Mouse (Mus musculus) heart, embryonic 11.5 days (tissue): Measurements from ENCODE around the gene Atp6v1fnb. TPM values are rescaled to one million over a fixed set of nuclear protein-coding genes. Genes with fewer than 3 reads are reported as not detected.

Experiments used
- ATAC-seq: fragments of 200-750 bp; cut with Nextera tagmentation; replicated peaks from 2 replicates; pipeline ENCODE4 v1.8.0; 2017; ENCODE audit warnings: moderate library complexity; ENCODE audit not compliant: insufficient number of reproducible peaks, low FRiP score, low TSS enrichment
- H3K27ac ChIP-seq: fragments of 300-500 bp; sonication (generic); 2 replicates; pipeline ENCODE4 v1.5.1; 2014; ENCODE audit warnings: mild to moderate bottlenecking, low read depth, low read length
- H3K27me3 ChIP-seq: fragments of 300-500 bp; sonication (generic); 2 replicates; pipeline ENCODE4 v1.6.1; 2014; ENCODE audit warnings: mild to moderate bottlenecking, low read length, mixed read lengths; ENCODE audit not compliant: control insufficient read depth, insufficient read depth
- H3K36me3 ChIP-seq: fragments of 300-500 bp; sonication (generic); 2 replicates; pipeline ENCODE4 v1.6.1; 2014; ENCODE audit warnings: mild to moderate bottlenecking, low read length, moderate library complexity, mixed read lengths; ENCODE audit not compliant: control insufficient read depth, insufficient read depth
- H3K4me1 ChIP-seq: fragments of 300-500 bp; sonication (generic); 2 replicates; pipeline ENCODE4 v1.6.1; 2014; ENCODE audit warnings: low read length; ENCODE audit not compliant: control insufficient read depth, insufficient read depth
- H3K4me2 ChIP-seq: fragments of 300-500 bp; sonication (generic); 2 replicates; pipeline ENCODE4 v1.6.1; 2014; ENCODE audit warnings: mild to moderate bottlenecking, moderate library complexity
- H3K4me3 ChIP-seq: fragments of 300-500 bp; sonication (generic); 2 replicates; pipeline ENCODE4 v1.5.1; 2014; ENCODE audit warnings: low read depth, low read length
- H3K9ac ChIP-seq: fragments of 300-500 bp; sonication (generic); 2 replicates; pipeline ENCODE4 v1.6.1; 2014; ENCODE audit warnings: mild to moderate bottlenecking, low read depth, low read length, moderate library complexity
- H3K9me3 ChIP-seq: fragments of 300-500 bp; sonication (generic); replicated peaks from 2 replicates; pipeline ENCODE4 v1.6.1; 2016; ENCODE audit warnings: low read length; ENCODE audit not compliant: control insufficient read depth
- WGBS: fragments of 180-500 bp; shearing (Covaris S2); extraction: QIAGEN DNeasy Blood & Tissue Kit; methylation state at CpG from one replicate; pipeline ENCODE4 v1.1.7; 2014; ENCODE audit not compliant: insufficient replicate concordance; 5-methylcytosine and 5-hydroxymethylcytosine counted together
- polyA plus RNA-seq: library from polyadenylated mRNA; unstranded; fragments of >200 nt; fragmentation: Nextera tagmentation; extraction: Ambion mirVana; gene quantifications from 2 replicates; pipeline ENCODE4 v1.2.1, GENCODE M21; 2014

Gene Atp6v1fnb
- polyA plus RNA-seq, 1 experiment from 2014 or later: not detected

- ATAC-seq: peak; percentile 23; the same call in 1 of the 2 replicates
- Histone ChIP-seq H3K4me2 (peak within 1 kb of the TSS; percentile 90), H3K27ac (peak within 1 kb of the TSS; percentile 97), H3K4me3 (peak within 1 kb of the TSS; percentile 67), H3K9me3 (no peaks in the 10 kb centered on the region), H3K4me1 (peaks cover 44% of the 10 kb centered on the region), H3K9ac (peak within 1 kb of the TSS; percentile 80), H3K36me3 (no peaks in the 10 kb centered on the region), H3K27me3 (no peaks in the 10 kb centered on the region)
- WGBS: under 1% methylated on average over 69 of the region's 77 CpGs
These were observed 38.0 kb upstream of the Atp6v1fnb start, which contains the start of gene Flnc for GRCm38 (mm10) chr6:29433038-29433803. Gene Flnc (plus strand): TSS chr6:29433256.

DNA sequence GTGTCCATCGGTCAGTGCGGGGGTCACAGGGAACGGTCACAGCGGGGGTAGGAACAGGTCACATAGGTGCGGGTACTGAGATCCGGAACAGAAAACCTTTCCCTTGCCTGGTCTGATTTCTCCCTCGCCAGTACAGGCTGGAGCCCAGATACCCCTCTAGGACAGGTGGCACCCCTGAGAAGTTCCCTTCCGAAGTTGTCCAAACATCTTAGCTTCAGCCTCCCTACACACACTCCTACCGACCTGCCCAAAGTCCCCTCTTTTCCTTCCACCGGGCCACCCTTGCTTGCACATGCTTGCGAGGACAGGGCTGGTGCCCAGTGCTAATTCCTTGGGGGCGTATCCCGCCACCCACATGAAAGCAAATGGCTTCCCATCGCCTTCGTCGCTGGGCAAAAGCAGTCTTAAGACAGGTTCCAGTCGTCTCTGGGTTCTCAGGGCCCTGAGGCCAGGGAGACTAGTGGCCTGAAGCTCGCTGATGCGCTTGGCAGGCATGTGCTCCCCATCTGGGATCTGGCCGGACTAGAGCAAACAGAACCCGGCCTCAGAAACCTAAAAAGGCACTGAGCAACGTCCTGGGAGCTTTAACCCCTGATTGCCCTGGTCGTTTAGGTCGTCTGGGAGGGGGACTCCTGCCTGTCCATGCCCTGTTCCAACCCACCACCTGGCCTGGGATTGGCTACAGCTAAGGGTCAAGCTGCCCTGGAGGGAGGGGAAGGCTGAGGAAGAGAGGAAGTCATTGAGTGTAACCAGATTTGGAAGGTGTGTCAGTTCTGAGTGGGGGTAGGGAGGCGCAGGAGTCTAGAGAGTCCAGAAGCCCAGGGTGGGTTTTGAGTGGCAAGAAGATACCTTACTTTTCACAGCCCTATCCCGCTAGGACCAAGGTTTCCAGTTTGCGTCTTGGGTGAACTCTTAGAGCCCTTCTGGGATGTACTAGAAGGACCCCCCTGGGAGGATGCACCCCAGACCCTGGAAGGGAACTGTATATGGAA lies 37.1 kb upstream of the Atp6v1fnb start:
- H3K4me3 ChIP-seq: peak overlapping the region; percentile 67
- no peaks in the 10 kb centered on the region for H3K27me3 ChIP-seq
- H3K9me3 ChIP-seq: no peaks in the 10 kb centered on the region
- peaks cover 44% of the 10 kb centered on the region for H3K4me1 ChIP-seq
- peak; percentile 33 for ATAC-seq
- peak overlapping the region; percentile 90 for H3K4me2 ChIP-seq
- peak overlapping the region; percentile 97 for H3K27ac ChIP-seq
- peak overlapping the region; percentile 80 for H3K9ac ChIP-seq
- peaks cover 5% of the 10 kb centered on the region; the same call in 1 of the 2 replicates for H3K36me3 ChIP-seq
- 3% methylated on average over 27 of the region's 27 CpGs for WGBS

DNA sequence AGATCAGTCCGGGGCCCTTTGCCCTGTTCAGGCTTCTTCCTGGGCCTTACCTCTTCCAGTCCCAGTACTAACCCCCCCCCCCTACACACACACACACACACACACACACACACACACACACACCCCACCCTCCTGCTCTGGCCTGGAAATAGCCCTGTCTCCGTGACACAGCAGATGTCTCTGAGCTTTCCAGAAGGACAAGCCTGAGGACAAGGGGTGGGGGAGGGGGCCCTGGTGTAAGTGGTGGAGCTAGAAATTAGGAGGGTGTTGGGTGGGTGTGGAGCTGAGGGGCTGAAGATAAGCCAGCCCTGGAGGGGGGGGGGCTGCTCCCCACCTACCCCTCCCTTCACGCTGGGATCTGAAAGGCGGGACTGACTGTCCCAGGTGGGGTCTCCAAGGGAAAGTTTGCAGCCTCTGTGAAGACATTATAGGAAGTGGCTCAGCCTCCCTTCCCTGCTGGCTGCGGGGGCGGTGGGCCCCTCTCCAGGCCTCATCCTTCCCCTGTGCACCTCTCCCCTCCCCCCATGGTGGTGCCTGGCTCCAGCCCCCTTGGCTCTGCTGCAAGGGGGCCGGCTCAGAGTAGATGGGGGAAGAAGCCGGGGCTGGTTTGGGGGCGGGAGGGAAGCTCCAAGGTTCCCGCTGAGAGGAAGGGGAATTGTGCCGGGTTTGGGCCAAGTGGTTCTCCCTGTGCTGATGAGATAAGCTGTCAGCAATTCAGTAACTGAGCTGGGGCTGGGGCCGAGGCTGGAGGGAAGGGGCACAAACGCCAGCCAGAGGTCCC lies 36.1 kb upstream of the Atp6v1fnb start:
- H3K36me3 ChIP-seq: peaks cover 7% of the 10 kb centered on the region; the same call in 1 of the 2 replicates
- no peaks in the 10 kb centered on the region for H3K9me3 ChIP-seq
- peak overlapping the region; percentile 90 for H3K4me2 ChIP-seq
- ATAC-seq: peak; percentile 17
- peak overlapping the region; percentile 80 for H3K9ac ChIP-seq
- H3K4me3 ChIP-seq: peak overlapping the region; percentile 67
- no peaks in the 10 kb centered on the region for H3K27me3 ChIP-seq
- WGBS: 2% methylated on average over 13 of the region's 13 CpGs
- peaks cover 42% of the 10 kb centered on the region for H3K4me1 ChIP-seq
- peak overlapping the region; percentile 97 for H3K27ac ChIP-seq

GRCm38 (mm10) chr6:29435940-29436451 lies 35.2 kb upstream of the Atp6v1fnb start:
- 0 out of 2 replicates have a peak, but pooled peaks have one; percentile 7 for ATAC-seq
- Histone ChIP-seq H3K4me1 (peaks cover 33% of the 10 kb centered on the region), H3K9ac (peak overlapping the region; percentile 80), H3K27ac (peak overlapping the region; percentile 97), H3K4me3 (peak overlapping the region; percentile 67), H3K36me3 (peaks cover 11% of the 10 kb centered on the region), H3K9me3 (no peaks in the 10 kb centered on the region), H3K4me2 (peak overlapping the region; percentile 90), H3K27me3 (no peaks in the 10 kb centered on the region)
- 13% methylated on average over 6 of the region's 6 CpGs for WGBS

DNA sequence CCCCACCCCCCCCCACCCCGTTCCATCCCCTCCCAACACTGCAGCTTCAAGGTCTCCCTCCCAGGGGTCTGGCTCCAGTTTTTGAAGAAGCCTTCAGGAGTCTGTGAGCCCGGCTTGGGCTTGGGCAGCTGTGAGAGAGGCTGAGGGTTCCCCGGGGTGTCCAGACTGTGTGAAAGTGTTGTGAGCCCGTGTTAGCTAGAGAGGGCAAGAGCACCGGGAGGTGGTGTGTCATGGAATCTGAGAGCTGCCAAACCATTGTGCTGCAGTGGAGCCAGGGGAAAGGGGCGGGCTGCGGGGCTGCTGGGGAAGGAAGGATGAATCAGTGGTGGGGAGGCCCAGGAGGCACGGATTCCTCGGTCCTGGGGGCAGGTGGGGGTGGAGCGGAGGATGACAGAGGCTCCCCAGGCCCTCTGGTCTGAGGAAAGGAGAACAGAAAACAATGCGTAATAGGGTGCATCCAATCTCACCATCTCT lies 34.7 kb upstream of the Atp6v1fnb start:
- peak overlapping the region; percentile 80 for H3K9ac ChIP-seq
- no peaks in the 10 kb centered on the region for H3K27me3 ChIP-seq
- WGBS: 8% methylated on average over 11 of the region's 11 CpGs
- peak overlapping the region; percentile 67 for H3K4me3 ChIP-seq
- no peaks in the 10 kb centered on the region for H3K9me3 ChIP-seq
- H3K27ac ChIP-seq: peak overlapping the region; percentile 97
- peaks cover 33% of the 10 kb centered on the region for H3K4me1 ChIP-seq
- H3K4me2 ChIP-seq: peak overlapping the region; percentile 90
- H3K36me3 ChIP-seq: peaks cover 14% of the 10 kb centered on the region
- ATAC-seq: no peak

DNA sequence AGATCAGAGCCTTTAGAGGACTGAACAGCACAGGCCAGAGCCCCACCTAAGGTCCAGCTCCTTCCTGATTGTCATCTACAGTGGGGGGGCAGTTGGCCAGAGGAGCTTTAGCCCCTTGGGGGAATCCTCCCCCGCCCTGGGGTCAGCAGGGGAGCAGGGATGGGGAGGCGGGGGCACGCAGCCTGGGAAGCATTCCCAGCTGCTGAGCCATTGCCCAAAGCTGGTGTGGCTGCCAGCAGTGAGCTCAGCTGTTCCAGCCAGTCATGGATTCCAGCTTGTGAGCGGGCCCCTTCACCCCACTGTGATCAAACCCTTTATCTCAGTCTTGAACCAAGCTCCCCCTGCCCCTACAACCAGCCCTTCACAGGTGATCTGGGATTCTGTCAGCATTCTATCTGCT lies 32.0 kb upstream of the Atp6v1fnb start:
- peaks cover 25% of the 10 kb centered on the region for H3K36me3 ChIP-seq

GRCm38 (mm10) chr6:29439789-29440188 lies 31.4 kb upstream of the Atp6v1fnb start:
- no peak for ATAC-seq
- H3K4me1 ChIP-seq: peaks cover 20% of the 10 kb centered on the region
- H3K27ac ChIP-seq: no peak overlapping the region
- no peak overlapping the region for H3K4me3 ChIP-seq
- H3K9me3 ChIP-seq: no peaks in the 10 kb centered on the region
- 84% methylated on average over 6 of the region's 6 CpGs for WGBS
- no peak overlapping the region for H3K9ac ChIP-seq
- peaks cover 26% of the 10 kb centered on the region for H3K36me3 ChIP-seq
- H3K4me2 ChIP-seq: no peak overlapping the region
- no peaks in the 10 kb centered on the region for H3K27me3 ChIP-seq

More for the DNA sequence above, 32.0 kb upstream of the Atp6v1fnb start:
- H3K9me3 ChIP-seq: no peaks in the 10 kb centered on the region
- H3K4me3 ChIP-seq: no peak overlapping the region
- 88% methylated on average over 4 of the region's 4 CpGs for WGBS
- no peak for ATAC-seq
- no peak overlapping the region for H3K9ac ChIP-seq
- H3K27ac ChIP-seq: no peak overlapping the region
- H3K4me2 ChIP-seq: no peak overlapping the region
- no peaks in the 10 kb centered on the region for H3K27me3 ChIP-seq
- H3K4me1 ChIP-seq: peaks cover 21% of the 10 kb centered on the region
